Mouse (Mus musculus) cerebral cortex, adult 2 months (tissue): ENCODE measurements around the gene Mta3.

ENCODE experiments used
- WGBS: fragments of 180-500 bp; shearing (Covaris S2); methylation state at CpG from one replicate; pipeline ENCODE4 v1.1.7; 2018; 5-methylcytosine and 5-hydroxymethylcytosine counted together

Gene Mta3

DNA sequence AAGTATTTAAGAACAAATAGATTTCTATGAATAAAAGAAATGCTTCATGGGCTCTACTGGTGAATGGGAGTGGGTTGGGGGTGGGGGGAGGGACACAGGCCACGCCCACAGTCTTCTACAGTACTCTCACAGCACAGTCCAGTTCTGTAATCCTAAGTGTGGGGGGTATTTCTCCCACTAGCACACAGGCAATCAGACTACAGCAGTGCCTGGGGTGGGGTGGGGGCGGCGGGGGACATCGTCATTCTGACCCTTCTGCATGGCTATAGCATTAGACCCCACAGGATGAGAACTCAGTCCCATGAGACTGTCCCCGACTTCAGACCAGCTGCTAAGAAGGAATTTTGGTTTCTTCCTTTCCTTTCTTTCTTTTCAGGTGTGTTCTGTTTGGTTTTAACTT is 143.8 kb downstream of the Mta3 start:
- 81% methylated on average over 5 of the region's 5 CpGs for WGBS

DNA sequence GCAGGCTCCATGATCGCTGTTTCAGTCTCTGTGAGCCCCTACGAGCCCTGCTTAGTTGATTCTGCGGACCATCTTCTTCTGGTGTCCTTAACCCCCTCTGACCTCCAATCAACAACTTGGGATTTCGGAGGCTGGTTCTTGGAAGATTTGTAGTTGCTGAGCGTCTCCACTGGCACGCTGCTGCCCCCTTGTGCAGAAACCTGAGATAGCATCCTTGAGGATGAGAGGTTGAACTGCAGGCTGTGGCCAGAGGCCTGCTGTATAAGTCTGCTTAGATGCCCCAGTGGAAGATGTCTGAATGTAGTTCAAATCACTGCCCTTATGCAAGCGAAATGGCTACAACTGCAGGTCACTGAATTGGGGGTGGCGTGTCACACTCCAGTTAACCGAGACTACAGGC is 144.5 kb downstream of the Mta3 start:
- WGBS: 18% methylated on average over 9 of the region's 9 CpGs

DNA sequence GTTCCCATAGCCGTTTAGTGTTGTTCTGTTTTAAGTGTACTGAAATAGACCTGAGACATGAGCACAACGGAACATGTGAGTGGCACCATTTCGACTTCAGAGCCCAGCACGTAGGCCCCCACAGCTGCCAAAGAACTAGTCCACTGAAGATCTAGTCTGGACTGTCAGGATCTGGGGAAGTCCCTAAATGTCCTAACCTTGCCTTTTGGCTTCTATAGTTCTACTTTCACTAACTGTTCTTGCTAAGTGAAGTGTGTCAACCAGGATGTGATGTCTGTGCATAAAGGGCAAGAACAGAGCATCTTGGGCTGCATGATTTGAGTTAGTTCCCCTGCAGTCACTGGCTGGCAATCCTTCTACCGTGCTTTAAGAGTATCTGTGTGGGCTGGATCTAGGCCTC is 144.9 kb downstream of the Mta3 start:
- 50% methylated on average over 5 of the region's 5 CpGs for WGBS

DNA sequence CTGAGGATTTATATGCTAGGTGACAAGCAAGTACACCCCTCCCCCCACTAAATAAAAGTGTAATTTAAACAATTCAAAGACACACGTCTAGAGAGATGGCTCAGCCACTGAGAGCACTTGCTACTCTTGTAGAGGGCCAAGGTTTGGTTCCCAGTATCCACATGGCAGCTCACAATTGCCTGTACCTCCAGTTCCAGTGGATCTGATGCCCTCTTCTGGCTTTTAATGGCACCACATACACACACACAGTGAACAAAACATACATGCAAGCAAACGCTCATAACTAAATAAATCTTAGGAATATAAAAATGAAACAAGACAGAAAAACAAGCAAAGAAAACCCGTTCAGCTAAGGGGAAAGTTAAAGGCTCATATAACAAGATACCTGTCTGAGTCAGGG is 147.9 kb downstream of the Mta3 start:
- 50% methylated on average over 3 of the region's 3 CpGs for WGBS

DNA sequence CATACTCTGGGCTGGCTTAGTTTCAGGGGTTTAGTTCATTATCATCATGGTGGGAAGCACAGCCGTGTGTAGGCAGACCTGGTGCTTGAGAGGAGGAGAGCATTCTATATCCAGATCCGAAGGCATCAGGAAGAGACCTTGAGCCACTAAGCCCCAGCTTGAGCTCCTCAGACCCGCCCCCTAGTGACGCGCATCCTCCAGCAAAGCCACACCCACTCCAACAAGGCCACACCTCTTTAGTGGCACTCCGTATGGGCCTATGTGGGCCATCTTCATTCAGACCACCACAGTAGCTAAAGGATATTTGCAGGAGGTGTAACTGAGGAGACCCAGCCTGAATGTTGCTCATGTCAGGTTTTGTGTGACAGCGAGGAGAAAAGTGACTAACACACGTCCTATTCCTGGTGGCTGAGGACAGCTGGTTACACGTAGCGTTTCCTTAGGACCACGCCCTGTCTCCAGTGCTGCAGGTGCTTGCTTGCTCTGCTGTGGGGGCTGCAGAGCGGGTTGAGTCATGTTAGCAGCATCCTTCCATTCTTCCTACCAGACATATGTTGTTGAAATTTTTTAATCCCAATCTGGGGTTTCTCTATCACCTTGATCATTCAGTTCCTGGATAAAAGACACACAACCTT is 148.4 kb downstream of the Mta3 start:
- WGBS: 35% methylated on average over 12 of the region's 12 CpGs

DNA sequence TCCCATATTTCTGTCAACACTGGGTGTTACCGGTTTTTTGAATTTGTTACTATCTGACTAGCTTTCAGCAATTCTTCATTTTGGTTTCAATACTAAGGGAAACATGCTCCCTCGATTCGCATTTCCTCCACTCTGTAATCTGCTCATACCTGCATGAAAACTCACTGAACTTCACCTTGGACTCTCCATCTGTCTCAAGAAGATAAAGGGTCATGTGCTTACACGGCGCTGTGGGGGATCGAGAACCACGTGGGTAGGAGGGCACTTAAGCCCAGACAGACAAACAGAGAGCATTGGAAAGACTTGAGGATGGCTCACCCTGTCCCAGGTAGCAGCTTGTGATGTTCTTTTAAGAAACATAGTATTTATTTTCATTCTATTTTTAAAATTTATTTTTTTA is 152.4 kb downstream of the Mta3 start:
- WGBS: 90% methylated on average over 7 of the region's 7 CpGs

DNA sequence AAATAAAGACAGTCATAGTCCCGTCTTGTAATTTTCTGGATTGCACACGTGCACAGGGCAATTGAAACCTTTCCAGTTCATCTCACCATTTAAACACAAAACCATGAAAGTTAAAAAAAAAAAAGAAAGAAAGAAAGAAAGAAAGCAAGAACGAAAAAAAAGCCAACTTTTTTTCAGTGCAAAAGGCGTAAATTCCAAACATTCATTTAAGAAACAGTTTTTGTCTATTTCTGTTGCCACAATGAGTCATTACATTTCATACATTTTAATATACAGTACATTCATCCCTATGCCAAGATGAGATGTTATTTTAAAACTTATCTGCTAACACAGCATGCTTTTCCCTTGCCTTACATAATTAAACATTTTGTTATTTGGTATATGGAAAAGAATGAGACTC is 153.7 kb downstream of the Mta3 start:
- 47% methylated on average over 4 of the region's 4 CpGs for WGBS

DNA sequence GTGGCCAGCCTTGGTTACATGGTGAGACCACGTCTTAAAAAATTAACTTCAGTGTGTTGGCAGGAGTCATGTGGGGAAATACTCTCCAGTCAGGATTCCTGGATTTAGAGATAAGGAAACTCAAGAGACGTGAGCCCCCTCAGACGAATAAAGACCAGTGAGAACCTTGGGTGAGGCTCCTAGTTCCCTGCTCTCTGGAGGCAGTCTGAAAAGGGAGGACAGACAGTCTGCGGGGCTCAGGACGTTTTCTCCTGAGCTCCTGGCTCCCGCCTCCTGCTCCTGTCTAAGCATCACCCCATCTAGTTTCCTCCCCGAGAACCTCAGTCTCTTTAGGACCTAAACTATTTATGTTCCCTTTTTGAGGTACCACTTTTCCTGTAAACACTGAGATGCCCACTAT is 154.3 kb downstream of the Mta3 start:
- 60% methylated on average over 7 of the region's 7 CpGs for WGBS

DNA sequence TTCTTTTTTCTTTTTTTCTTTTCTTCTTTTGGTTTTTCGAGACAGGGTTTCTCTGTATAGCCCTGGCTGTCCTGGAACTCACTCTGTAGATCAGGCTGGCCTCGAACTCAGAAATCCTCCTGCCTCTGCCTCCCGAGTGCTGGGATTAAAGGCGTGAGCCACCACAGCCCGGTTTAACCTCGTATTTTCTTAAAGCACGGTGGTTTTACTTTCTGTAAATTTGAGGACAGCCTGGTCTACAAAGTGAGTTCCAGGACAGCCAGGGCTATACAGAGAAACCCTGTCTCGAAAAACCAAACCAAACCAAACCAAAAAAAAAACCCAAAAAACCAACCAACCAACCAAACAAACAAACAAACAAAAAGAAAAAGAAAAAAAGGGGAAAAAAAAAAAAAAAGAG is 155.0 kb downstream of the Mta3 start:
- 57% methylated on average over 8 of the region's 8 CpGs for WGBS

DNA sequence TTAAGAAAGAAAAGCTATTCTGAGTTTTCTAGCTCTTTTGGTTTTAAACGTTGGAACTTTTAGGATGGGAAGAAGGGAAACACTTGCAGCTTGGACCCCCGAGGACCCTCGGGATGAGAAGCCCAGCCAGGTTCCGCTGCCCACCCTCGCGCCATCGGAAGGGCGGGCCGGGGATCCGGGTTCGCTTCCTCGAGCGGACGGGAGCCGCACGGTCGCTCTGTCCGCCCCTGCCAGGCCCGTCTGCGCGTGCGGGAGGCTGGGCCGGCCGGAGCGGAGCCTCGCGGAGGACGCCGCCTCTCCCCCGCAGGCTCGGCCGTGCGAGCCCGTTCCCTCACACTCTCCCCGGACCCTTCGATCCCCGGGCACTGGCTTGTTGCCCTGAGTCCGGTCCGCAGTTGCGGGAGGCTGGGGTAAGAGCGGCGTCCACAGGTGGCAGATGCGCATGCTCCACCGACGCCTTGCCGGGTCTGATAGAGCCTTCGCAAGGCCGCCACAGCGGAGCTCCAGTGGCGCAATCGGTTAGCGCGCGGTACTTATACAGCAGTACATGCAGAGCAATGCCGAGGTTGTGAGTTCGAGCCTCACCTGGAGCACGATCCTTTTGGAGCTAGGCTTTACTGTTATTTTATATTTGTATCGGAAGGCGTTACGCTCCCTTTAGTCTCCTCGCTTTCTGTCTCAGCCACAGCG is 155.6 kb downstream of the Mta3 start:
- WGBS: under 1% methylated on average over 62 of the region's 62 CpGs

DNA sequence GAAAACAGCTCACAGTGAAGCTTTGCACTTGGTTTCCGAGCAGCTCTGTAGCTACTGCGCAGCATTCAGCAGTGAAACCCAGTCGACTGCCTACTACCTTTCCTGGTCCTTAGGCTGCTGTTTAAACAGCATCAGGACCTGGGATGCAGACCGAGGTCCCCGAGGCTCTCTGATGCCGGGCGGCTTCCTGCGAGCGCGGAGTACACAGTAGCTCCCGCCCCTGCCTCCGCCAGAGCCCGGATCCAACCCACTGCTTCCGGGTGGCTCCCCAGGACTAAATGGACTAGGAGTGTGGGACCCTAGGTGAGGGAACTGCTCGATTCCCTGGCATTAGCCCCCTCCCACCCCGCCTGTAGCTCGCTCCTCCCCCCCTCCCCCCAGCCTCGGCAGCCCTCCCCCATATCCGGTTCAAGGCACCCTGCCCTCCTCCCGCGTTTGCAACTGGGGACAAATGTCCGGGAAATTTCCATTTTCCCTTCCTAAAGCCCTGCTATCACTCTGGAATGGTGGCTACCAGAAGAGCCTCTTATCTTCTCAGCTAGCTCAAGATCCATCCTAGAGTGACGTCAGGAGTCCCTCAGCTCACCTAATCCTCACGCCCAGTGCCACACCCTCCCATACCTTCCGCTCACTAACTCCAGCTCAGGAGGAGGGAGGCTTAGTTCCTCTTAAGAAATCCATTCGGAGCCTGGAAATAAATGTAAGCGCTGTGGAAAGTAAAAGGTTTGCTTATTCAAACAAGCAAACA is 156.3 kb downstream of the Mta3 start:
- WGBS: under 1% methylated on average over 27 of the region's 27 CpGs

DNA sequence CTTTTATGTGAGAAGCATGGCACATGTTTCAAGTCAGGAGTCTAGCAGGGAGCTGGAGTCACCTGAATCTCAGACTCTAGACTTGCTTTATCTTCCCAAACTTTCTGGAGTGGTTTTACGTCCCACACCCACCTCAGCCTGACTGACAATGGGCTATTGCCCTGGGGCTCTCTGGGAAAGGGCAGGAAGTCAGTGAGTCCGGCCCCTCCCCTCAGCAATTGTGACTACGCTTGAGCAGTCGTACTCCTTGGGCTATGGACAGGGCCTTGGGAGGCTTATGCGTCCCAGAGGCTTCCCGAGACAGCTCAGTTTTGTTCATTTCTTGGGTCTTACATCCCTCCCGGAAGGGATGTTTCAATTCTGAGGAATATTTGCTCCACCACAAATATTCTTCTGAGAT is 159.4 kb downstream of the Mta3 start:
- 89% methylated on average over 7 of the region's 7 CpGs for WGBS

DNA sequence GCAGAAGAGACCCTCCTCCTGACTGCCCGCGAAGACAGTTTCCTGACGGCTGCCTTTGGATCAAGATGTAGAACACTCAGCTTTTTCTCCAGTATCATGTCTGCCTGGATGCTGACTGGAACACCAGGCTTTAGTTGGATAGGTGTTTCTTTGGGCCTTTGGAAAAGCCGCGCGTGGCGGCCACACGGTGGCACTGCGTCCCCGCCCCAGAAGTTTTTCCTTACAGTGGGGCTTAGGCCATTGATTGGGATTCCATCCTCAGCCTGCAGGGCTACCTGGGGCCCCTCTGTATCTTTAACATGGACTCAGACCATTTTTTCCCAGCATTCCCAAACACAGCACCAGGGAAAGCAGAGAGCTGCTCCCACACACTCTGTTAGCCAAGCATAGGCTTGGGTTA is 160.6 kb downstream of the Mta3 start:
- whole genome bisulfite sequencing: 19% methylated on average over 10 of the region's 10 CpGs

DNA sequence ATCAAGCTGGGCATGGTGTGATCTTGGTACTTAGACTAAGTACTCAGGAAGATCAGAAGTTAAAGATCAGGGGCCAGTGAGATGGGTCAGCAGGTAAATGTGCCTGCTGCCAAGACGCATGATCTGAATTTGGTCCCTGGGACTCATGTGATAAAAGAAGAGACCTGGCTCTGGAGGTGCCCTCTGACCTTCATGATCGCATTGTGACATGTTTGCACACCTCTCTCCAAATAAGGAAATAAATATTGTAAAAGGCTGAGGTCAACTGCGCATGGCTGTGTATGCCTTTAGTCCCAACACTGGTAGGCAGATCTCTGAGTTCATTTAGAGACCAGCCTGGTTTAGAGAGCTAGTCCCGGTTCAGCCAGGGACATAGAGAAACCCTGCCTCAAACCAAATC is 164.4 kb downstream of the Mta3 start:
- 97% methylated on average over 4 of the region's 4 CpGs for WGBS
